Mouse (Mus musculus): ENCODE data around the gene Usp37.

Usp37 gene

GRCm38 (mm10) chr1:74452611-74453045 is 91.5 kb downstream of the Usp37 start:
- peak; percentile 30 for DNase-seq

GRCm38 (mm10) chr1:74444538-74444937 is 99.5 kb downstream of the Usp37 start:
- DNase-seq, result no peak

GRCm38 (mm10) chr1:74439166-74439876 is 104.8 kb downstream of the Usp37 start:
- DNase-seq, result no peak

GRCm38 (mm10) chr1:74437702-74438427 is 106.2 kb downstream of the Usp37 start:
- DNase-seq, result no peak

GRCm38 (mm10) chr1:74435563-74435962 is 108.5 kb downstream of the Usp37 start:
- DNase-seq, result no peak

- no peak for DNase-seq
Measured at GRCm38 (mm10) chr1:74434596-74434995, 109.5 kb downstream of the Usp37 start.

GRCm38 (mm10) chr1:74433220-74433619 is 110.9 kb downstream of the Usp37 start:
- DNase-seq, result no peak

- no peak for DNase-seq
Measured at GRCm38 (mm10) chr1:74425845-74426244, 118.2 kb downstream of the Usp37 start.

GRCm38 (mm10) chr1:74423147-74423546 is 120.9 kb downstream of the Usp37 start:
- peak; percentile 34 for DNase-seq

- DNase-seq, result no peak
Measured at GRCm38 (mm10) chr1:74419440-74419794, 124.7 kb downstream of the Usp37 start.

GRCm38 (mm10) chr1:74418747-74419439 is 125.2 kb downstream of the Usp37 start:
- DNase-seq, result no peak

GRCm38 (mm10) chr1:74415143-74415542 is 128.9 kb downstream of the Usp37 start:
- DNase-seq, result peak; percentile 42

GRCm38 (mm10) chr1:74412711-74413110 is 131.4 kb downstream of the Usp37 start:
- DNase-seq, result no peak

GRCm38 (mm10) chr1:74411753-74412325 is 132.2 kb downstream of the Usp37 start:
- no peak for DNase-seq

GRCm38 (mm10) chr1:74408589-74409504 is 135.2 kb downstream of the Usp37 start, which contains the start of gene Vil1:
TSS of gene Vil1 (plus strand) at chr1:74409376.
- no peak for DNase-seq

- no peak for DNase-seq
Measured at GRCm38 (mm10) chr1:74404206-74404605, 139.9 kb downstream of the Usp37 start.

GRCm38 (mm10) chr1:74401015-74401702 is 142.9 kb downstream of the Usp37 start:
- no peak for DNase-seq

- no peak for DNase-seq
Measured at GRCm38 (mm10) chr1:74400531-74400930, 143.6 kb downstream of the Usp37 start.

- peak; percentile 66 for DNase-seq
Measured at GRCm38 (mm10) chr1:74397919-74398451, 146.1 kb downstream of the Usp37 start.

GRCm38 (mm10) chr1:74397268-74397918 is 146.7 kb downstream of the Usp37 start:
- DNase-seq, result peak; percentile 100
